Mouse (Mus musculus): ENCODE data around the gene Coasy. TPM values are rescaled to one million over a fixed set of nuclear protein-coding genes. Genes with fewer than 3 reads are reported as not detected.

Gene Coasy
- total RNA-seq, 2 experiments from 2014 or later: 19.8 to 31.7 TPM

DNA sequence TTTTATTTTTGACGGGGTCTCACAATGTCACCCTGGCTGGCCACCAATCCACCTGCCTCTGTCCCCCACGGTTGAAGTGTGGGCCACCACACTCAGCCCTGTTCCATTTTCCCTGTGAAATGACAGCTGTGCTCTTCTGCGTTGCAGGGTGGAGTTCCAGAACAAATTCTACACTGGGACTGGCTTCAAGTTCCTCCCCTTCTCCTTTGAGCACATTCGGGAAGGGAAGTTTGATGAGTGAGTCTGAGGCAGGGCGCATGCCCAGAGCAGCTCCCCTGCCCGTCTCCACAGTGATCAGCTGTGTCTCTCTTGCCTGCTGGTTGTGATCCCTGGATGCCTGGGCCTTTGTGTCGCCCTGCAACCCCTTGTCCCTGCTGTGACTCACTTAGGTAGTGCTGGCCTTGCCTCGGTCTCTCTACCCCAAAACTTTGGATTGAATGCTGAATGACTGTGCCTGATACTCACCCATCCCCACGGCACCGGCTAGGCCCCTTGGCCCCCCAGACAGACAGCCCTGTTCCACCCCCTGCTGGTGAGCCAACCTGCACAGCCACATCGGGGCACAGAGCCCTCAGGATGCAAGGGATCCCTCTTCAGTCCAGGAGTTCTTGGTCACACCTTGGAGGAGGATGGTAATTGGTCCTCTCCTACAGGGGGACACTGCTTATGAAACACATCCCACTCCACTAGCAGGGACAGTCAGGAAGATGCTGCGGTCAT is 20.0 kb upstream of the Coasy start:
- no peak for ATAC-seq (replicated peaks; ENCODE audit: poor library complexity)

DNA sequence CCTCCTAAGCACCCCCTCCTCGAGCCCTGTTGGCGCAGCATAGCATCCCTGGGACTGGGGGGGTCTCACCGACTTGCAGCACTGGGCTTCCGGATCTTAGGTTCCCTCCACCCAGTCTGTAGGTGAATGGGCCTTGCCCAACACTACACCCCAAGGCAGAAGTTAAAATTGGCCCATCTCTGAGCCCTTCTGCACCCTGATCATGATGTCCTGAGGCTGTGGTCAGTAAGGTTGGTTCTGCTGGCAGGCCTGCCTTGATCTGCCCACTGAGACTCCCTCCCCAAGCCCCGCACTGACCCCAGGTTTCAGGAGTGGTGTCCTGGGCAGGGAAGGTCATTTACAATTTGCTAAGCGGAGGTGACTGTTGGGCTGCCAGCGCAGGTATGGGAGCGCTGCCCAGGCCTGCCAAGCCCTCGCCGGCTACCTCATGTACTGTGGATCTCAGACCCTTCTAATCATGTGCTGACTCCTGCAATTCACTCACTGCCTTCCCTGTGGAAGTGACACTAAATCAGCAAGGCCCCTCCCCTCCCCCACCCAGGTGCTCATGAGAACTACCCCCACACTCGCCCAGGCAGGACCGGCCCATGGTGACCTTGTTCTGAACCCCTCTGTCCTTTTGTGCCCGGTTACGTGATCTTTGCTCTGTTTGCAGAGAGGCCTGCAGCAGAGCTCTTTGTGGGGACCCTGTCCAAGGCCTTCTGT is 19.2 kb upstream of the Coasy start:
- no peak for ATAC-seq (replicated peaks; ENCODE audit: poor library complexity)

DNA sequence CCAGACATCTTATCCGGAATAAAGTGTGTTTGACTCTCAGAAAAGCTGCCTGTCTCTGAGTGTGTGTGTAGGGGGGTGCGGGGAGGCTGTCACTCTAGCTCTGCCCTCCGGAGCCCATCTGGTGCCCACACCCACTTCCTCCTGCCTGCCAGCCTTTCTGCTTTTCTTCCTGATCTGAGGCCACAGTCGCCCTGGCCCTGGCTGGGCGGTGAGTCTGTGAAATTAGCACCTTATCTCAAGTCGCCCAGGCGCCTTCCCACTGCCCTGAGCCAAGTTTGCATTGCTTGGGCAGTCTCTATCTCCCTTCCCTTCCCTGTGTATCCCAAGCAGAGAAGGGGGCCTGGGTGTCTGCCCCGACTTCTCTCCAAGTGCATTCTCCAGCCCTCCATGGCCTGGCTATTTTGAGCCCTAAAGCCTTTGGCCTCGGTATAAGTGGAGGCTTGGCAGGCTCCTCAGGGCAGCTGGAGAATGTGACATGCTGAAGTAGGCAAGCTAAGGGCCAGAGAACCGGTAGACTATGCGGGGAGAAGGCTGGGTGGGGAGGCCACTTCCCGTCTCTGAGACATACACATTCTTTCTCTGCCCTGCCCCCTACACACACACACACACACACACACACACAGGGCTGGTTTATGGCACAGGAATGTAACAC is 18.6 kb upstream of the Coasy start:
- ATAC-seq (replicated peaks; ENCODE audit: poor library complexity): peak; percentile 91

DNA sequence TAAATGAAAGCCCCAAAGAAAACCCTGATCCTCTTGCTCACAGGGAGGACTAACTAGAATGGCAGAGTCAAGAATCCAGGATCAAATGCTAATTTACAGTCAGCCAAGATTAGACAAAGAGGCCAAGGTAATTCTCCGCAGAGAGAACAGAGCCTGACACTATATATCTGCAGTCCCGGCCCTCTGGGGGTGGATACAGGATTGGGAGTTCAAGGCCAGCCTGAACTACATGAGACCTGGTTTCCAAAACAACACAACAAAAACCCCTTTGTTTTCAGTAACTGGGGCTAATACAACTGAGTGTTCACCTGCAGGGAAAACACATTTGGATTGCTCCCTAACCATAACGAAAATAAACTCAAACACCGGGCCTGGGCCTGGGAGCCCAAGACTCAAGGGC is 17.9 kb upstream of the Coasy start:
- ATAC-seq (replicated peaks; ENCODE audit: poor library complexity): no peak

DNA sequence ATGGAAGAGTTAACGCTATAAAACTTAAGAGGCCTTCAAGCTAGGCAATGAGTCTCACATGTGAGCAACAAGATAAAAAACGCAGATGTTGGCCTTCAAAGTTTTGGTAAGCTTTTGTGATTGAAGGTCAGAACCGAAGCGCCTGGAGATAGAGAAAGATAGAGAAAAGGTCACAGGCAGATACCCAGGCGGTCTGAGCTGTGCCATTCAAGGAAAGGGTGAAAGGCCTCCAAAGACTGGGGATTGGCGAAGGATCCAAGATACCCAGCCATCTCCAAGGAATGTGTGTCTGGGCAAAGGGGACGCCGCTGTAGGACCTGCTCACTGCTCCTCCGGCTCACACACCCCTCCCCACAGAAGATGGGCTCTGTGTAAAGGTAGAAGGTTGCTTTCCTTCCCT is 17.4 kb upstream of the Coasy start:
- ATAC-seq (replicated peaks; ENCODE audit: poor library complexity): no peak

DNA sequence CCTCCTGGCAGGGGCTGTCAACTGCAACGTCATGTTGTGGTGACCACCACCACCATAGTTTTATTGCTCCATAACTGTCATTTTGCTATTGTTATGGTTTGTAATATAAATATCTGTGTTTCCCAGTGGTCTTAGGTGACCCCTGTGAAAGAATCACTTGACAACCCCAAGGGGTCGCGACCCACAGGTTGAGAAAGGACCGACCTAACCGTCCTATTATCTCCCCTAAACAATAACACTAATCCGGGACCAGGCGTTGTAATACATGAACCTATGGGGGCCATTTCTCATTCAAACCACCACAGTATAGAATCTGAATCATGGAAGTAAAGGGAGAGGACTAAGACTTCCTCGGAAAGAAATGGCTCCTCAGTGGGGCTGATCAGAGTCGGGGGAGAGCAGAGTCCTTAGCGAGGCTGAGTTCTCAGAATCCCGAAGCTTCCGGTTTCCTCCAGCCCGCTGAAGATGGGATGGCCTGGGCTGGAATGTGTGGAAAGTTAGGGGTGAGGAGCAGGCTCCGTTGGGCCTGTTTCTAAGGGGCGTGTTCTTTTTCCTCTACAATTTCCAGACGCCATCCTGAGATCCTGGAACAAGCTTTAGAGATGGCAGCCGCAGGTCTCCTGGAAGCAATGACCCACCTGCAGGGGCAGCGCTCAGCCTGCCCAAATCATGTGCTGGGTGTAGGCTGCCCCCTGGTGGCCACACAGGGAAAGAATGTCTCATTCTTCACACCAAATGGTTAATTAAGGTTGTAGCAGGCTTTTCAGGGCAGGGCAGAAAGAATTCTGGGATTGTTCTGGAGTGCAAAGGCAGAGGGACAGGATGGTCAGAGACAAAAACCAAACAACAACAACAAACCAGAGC is 15.6 kb upstream of the Coasy start:
- peak; percentile 43 for ATAC-seq (replicated peaks; ENCODE audit: poor library complexity)

DNA sequence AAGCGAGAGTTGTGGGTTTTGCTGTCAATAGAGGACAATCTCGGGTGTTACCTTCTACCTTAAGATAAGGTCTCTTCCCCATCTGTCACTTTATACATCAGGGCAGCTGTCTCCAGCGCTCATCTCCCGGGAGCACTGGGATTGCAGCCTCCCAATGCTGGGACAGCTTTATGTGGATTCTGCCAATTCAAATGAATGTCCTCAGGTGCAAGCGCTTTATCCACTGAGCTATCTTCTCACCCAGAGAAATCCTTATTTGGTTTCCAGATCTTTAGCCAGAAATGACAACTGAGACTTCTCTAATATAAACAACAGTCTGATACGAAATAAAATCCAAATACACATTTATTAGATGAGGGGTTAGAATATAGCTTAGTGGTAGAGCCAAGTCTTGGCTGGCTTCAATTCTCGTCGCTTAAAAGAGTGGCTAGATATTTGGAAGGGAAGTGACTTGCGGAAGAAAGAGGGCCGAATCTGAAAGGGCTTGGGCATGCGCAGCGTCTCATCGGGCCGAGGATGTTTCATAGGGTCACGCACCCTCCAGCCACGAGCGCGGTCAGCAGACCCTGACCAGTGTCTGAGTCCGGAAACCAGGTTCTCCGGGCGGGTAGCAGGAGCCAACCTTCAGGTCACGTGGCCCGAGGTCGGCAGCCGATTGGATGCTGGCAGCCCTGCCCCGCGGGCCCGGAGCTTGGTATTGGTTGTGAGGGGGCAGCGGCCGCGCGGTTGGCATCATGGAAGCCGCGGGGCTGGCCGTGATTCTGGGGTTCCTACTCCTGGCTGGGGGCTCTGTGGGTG is 12.8 kb upstream of the Coasy start, which contains the start of gene Naglu:
Naglu (plus strand) TSS at position 622 of the 798 bp plus-strand sequence.
- ATAC-seq (replicated peaks; ENCODE audit: poor library complexity): peak; percentile 86

DNA sequence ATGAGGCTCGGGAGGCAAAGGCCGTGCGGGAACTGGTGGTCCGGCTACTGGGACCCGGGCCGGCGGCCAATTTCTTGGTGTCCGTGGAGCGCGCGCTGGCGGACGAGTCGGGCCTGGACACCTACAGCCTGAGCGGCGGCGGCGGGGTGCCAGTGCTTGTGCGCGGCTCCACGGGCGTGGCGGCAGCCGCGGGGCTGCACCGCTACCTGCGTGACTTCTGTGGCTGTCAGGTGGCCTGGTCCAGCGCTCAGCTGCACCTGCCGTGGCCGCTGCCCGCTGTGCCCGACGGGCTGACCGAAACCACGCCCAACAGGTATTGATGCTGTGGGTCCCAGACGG is 12.2 kb upstream of the Coasy start:
- no peak; the same call in 1 of the 2 replicates for ATAC-seq (replicated peaks; ENCODE audit: poor library complexity)

DNA sequence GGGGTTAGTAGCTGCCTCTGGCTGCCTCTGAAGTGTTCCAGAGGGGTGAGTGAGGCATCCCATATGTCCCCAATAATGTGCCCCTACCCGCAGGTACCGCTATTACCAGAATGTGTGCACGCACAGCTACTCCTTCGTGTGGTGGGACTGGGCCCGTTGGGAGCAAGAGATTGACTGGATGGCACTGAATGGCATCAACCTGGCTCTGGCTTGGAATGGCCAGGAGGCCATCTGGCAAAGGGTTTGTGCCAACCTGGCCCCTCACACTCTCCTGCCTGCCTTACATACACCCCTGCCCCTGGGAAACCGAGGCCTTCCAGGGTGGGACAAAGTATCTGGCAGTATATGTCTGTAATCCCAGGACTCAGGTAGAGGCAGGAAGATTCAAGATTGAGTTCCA is 11.4 kb upstream of the Coasy start:
- ATAC-seq (replicated peaks; ENCODE audit: poor library complexity): no peak

DNA sequence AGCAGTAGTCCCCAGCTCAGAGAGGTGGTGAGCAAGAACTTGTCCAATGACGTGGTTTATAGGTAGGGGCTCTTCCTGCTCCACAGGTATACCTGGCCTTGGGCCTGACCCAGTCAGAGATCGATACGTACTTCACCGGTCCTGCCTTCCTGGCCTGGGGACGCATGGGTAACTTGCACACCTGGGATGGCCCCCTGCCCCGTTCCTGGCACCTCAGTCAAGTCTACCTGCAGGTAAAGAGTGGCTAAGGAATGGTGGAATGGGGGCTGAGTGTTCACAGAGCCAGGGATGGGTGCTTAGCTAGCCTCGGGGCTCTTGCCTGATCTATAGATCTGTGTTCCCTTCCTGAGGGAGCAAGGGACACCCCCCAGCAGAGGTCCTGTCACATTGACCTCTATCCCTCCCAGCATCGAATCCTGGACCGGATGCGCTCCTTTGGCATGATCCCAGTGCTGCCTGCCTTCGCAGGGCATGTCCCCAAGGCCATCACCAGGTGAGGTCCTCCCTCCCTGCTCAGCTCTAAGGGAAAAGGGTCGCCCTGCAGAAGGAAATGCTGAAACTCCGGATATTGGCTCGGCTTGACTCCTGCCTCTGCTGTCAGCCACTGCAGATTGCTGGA is 10.4 kb upstream of the Coasy start:
- ATAC-seq (replicated peaks; ENCODE audit: poor library complexity): no peak

DNA sequence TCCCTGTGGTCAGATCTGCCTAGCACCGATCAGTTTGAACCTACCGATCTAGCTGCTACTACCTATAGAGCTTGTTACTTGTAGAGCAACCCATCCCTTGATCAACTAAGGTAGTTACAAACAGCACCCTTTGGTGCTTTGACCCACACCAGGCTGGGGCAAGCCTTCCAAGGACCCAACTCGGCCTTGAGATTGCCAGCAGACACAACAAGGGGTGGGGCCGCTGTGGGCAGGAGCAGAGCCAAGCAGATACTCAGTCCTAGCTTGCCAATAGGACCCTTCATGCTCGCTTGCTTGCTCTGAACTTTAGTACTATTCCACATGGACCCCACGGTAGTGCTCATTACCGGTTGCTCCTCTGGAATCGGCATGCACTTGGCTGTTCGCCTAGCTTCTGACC is 4.2 kb upstream of the Coasy start, which contains the start of gene Hsd17b1:
Hsd17b1 (plus strand) TSS at position 291 of the 400 bp plus-strand sequence.
- no peak for ATAC-seq (replicated peaks; ENCODE audit: poor library complexity)

DNA sequence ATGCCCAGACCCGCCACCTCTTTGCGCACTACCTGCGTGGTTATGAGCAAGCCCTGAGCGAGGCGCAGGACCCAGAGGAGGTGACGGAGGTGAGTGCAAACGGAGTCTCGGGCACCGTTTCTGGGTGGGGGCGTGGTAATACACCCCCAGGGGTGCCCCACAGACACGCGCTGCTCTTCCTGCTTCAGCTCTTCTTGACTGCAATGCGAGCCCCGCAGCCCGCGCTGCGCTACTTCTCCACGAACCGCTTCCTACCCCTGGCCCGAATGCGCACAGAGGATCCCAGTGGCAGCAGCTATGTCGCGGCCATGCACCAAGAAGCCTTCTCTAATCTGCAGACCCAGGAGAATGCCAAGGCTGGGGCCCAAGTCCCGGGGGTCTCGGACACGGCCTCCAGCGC is 2.6 kb upstream of the Coasy start:
- ATAC-seq (replicated peaks; ENCODE audit: poor library complexity): peak; percentile 9

DNA sequence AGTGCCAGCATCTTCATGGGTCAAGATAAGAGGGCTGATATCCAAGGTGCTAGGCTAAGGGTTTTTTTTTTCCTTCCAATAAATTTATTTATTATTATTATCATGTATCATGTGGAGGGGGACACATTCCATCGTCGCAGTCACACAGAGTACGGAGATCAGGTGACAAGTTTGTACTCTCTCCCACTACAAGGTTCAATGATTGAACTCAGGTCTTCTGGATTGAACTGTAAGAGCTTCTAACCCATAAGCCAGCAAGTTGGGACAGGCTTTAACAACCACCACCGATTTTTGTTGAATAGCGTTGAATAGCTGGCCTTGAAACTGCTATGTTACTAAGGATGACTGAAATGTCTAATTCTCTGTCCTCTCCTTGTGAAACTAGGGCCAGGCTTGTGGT is 1.9 kb upstream of the Coasy start:
- no peak for ATAC-seq (replicated peaks; ENCODE audit: poor library complexity)

DNA sequence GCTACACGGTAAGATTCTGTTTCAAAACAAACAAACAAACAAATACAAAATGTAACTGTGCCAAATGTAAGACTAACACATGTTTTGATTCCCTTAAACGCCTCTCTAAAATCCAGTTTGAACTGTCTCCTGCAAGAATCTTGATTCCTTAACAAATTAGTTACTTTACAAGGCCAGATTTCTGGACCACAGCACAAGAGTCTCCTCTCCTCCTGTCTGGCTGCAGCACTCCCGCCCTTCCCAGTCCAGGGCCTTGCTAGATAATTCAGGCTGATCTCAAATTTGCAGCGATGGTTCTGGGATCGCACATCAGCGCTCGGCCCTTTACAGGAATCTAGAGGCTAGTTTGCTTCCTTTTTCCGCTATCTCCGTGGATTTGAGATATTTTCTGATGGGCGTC is 706 bp upstream of the Coasy start:
- ATAC-seq (replicated peaks; ENCODE audit: poor library complexity): no peak

DNA sequence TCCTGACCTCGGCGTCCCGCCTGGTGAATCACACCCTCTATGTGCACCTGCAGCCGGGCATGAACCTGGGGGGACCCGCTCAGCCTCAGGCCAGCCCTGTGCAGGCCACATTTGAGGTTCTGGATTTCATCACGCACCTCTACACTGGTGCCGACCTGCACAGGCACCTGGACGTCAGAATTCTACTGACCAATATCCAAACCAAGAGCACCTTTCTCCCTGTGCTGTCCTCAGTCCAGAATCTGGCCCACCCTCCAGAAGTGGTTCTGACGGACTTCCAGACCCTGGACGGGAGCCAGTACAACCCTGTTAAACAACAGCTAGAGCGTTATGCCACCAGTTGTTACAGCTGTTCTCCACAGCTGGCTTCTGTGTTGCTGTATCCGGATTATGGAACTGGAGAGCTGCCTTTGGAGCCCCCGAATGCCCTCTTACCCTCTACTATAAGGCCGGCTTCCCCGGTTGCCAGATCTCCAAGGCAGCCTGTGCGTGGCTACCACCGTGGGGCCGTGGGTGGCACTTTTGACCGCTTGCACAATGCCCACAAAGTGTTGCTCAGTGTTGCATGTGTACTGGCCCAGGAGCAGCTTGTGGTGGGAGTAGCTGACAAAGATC is 825 bp downstream of the Coasy start:
- 0 out of 2 replicates have a peak, but pooled peaks have one; percentile 10 for ATAC-seq (replicated peaks; ENCODE audit: poor library complexity)

DNA sequence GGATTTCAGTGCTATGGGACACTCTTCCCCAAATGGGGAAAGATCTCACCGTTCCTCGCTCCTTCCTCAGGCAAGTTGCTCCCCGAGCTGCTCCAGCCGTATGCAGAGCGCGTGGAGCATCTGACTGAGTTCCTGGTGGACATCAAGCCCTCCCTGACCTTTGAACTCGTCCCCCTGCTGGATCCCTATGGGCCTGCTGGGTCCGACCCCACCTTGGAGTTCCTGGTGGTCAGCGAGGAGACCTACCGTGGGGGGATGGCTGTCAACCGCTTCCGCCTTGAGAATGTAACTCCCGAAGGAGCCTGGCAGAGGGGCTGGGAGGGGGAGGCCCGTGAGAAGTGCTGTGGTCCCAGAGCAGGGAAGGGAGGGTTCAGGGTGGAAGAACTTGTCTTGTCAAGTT is 1.9 kb downstream of the Coasy start:
- no peak for ATAC-seq (replicated peaks; ENCODE audit: poor library complexity)

DNA sequence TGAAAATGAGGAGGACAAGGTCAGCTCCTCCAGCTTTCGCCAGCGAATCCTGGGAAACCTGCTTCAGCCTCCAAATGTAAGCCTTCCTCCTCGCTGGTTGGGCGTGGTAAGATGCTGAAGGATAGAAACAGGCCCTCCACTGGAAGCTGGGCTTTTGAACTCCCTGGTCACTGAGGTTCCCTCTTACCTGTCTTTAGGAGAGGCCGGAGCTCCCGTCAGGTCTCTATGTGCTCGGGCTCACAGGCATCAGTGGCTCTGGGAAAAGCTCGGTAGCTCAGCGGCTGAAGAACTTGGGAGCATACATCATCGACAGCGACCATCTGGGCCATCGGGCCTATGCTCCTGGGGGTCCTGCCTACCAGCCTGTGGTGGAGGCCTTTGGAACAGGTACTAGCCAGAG is 2.4 kb downstream of the Coasy start:
- ATAC-seq (replicated peaks; ENCODE audit: poor library complexity): no peak

DNA sequence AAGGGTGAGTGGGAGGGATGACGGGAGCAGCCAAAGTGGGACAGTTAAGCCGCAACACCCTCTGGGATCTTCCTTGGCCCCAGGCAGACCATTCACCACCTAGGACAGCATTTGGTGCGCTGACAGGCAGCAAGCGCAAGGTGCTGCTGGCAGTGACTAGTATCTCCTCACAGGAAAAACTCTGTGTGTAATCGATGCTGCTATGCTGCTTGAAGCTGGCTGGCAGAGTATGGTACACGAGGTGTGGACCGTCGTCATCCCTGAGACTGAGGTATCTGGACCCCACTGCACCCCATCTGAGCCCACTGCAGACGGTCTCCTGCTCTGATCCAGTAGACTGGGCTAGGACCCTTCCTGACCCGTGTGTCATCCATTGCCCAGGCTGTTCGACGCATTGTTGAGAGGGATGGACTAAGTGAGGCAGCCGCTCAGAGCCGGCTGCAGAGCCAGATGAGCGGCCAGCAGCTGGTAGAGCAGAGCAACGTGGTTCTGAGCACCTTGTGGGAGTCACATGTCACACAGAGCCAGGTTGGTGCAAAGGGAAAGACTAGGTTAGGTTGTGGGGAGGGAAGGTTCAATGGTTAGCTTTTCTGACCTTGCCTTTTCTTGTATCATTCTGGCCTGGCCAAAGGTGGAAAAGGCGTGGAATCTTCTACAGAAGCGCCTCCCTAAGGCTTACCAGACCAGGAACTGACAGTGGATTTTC is 3.4 kb downstream of the Coasy start:
- ATAC-seq (replicated peaks; ENCODE audit: poor library complexity): no peak

DNA sequence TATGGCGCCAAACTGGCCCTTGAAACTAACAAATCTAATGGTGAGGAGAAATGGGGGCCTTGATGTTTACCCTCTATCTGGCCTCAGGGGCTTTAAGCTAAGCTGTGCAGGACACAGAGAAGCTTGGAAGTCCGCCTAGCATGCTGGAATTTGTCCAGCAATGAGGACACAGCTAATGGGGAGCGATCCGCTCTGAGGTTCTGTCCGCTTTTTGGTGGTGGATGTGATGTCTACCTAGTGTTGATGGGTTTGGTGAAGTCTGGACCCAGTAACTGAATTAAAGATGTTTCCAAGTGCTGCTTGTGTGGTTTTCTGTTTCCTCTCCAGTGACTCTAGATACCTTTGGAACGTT is 3.9 kb downstream of the Coasy start:
- no peak for ATAC-seq (replicated peaks; ENCODE audit: poor library complexity)

All from megakaryocyte progenitor cell, adult 5-6 weeks (primary cell).